Mouse (Mus musculus) hindbrain, embryonic 11.5 days (tissue): ENCODE measurements at regions not wholly inside any gene's neighbourhood (a gene's known extent, or its start where the extent isn't known, plus 50 kb on each side); places are given as distances from the start of the nearest gene placed in this dataset.

ENCODE experiments used
- ATAC-seq: fragments of 200-750 bp; cut with Nextera tagmentation; 2 replicates; pipeline ENCODE4 v1.8.0; 2017; ENCODE audit warnings: mild to moderate bottlenecking, moderate TSS enrichment, moderate library complexity; ENCODE audit not compliant: low FRiP score
- DNase-seq: peaks from one replicate; pipeline ENCODE4 v3.0.0-alpha.2; 2015; ENCODE audit warnings: low spot score
- H3K27ac ChIP-seq: fragments of 300-500 bp; sonication (generic); 2 replicates; pipeline ENCODE4 v1.5.1; 2014; ENCODE audit warnings: mild to moderate bottlenecking, low read depth, low read length
- H3K27me3 ChIP-seq: fragments of 300-500 bp; sonication (generic); 2 replicates; pipeline ENCODE4 v1.6.1; 2014; ENCODE audit warnings: mild to moderate bottlenecking, low read length, moderate library complexity, mixed read lengths; ENCODE audit not compliant: control insufficient read depth, insufficient read depth
- H3K36me3 ChIP-seq: fragments of 300-500 bp; sonication (generic); 2 replicates; pipeline ENCODE4 v1.6.1; 2014; ENCODE audit warnings: mild to moderate bottlenecking, low read length, moderate library complexity, mixed read lengths; ENCODE audit not compliant: control insufficient read depth, insufficient read depth
- H3K4me1 ChIP-seq: fragments of 300-500 bp; sonication (generic); replicated peaks from 2 replicates; pipeline ENCODE4 v1.6.1; 2014; ENCODE audit warnings: low read length, mixed read lengths; ENCODE audit not compliant: control insufficient read depth, insufficient read depth
- H3K4me2 ChIP-seq: fragments of 300-500 bp; sonication (generic); replicated peaks from 2 replicates; pipeline ENCODE4 v1.6.1; 2014; ENCODE audit warnings: mild to moderate bottlenecking, low read depth, low read length
- H3K4me3 ChIP-seq: fragments of 300-500 bp; sonication (generic); 2 replicates; pipeline ENCODE4 v1.5.1; 2014; ENCODE audit warnings: low read depth, low read length
- H3K9ac ChIP-seq: fragments of 300-500 bp; sonication (generic); 2 replicates; pipeline ENCODE4 v1.6.1; 2014; ENCODE audit warnings: low read depth, low read length
- H3K9me3 ChIP-seq: fragments of 300-500 bp; sonication (generic); 2 replicates; pipeline ENCODE4 v1.6.1; 2016; ENCODE audit warnings: low read length; ENCODE audit not compliant: control insufficient read depth
- WGBS: fragments of 180-500 bp; shearing (Covaris S2); extraction: QIAGEN DNeasy Blood & Tissue Kit; methylation state at CpG from one replicate; pipeline ENCODE4 v1.1.7; 2014; 5-methylcytosine and 5-hydroxymethylcytosine counted together

GRCm38 (mm10) chr5:126335553-126336520 is 804.3 kb downstream of the Tmem132b start:
- Histone ChIP-seq H3K4me3 (no peak overlapping the region), H3K36me3 (no peaks in the 10 kb centered on the region), H3K4me2 (no peak overlapping the region), H3K9ac (no peak overlapping the region), H3K9me3 (no peaks in the 10 kb centered on the region), H3K27me3 (no peaks in the 10 kb centered on the region), H3K4me1 (no peaks in the 10 kb centered on the region), H3K27ac (no peak overlapping the region)
- WGBS: 51% methylated on average over 6 of the region's 6 CpGs
- ATAC-seq (no peak), DNase-seq (peak; percentile 19)

- H3K36me3 ChIP-seq: no peaks in the 10 kb centered on the region
- H3K4me1 ChIP-seq: no peaks in the 10 kb centered on the region
- H3K9ac ChIP-seq: no peak overlapping the region
- H3K9me3 ChIP-seq: no peaks in the 10 kb centered on the region
- ATAC-seq: no peak
- no peak overlapping the region for H3K4me2 ChIP-seq
- H3K27ac ChIP-seq: no peak overlapping the region
- WGBS: 77% methylated on average over 1 of the region's 1 CpGs
- no peak overlapping the region for H3K4me3 ChIP-seq
- no peak for DNase-seq
- H3K27me3 ChIP-seq: no peaks in the 10 kb centered on the region
These were observed 806.3 kb downstream of the Tmem132b start for GRCm38 (mm10) chr5:126337884-126338283.

- no peak for DNase-seq
- Histone ChIP-seq H3K36me3 (no peaks in the 10 kb centered on the region), H3K9ac (no peak overlapping the region), H3K4me3 (no peak overlapping the region), H3K27me3 (no peaks in the 10 kb centered on the region), H3K27ac (no peak overlapping the region), H3K4me1 (no peaks in the 10 kb centered on the region), H3K9me3 (no peaks in the 10 kb centered on the region), H3K4me2 (no peak overlapping the region)
- WGBS: 90% methylated on average over 9 of the region's 9 CpGs
- ATAC-seq: no peak
These were observed 812.0 kb downstream of the Tmem132b start for GRCm38 (mm10) chr5:126343570-126343969.

- WGBS: 88% methylated on average over 2 of the region's 2 CpGs
- H3K4me1 ChIP-seq: no peaks in the 10 kb centered on the region
- no peak for ATAC-seq
- H3K27ac ChIP-seq: no peak overlapping the region
- H3K9me3 ChIP-seq: no peaks in the 10 kb centered on the region
- DNase-seq: no peak
- H3K4me3 ChIP-seq: no peak overlapping the region
- no peaks in the 10 kb centered on the region for H3K27me3 ChIP-seq
- H3K36me3 ChIP-seq: no peaks in the 10 kb centered on the region
- H3K4me2 ChIP-seq: no peak overlapping the region
- H3K9ac ChIP-seq: no peak overlapping the region
These were observed 819.4 kb downstream of the Tmem132b start for GRCm38 (mm10) chr5:126350936-126351335.

- Histone ChIP-seq H3K4me2 (no peak overlapping the region), H3K36me3 (no peaks in the 10 kb centered on the region), H3K4me3 (no peak overlapping the region), H3K9ac (no peak overlapping the region), H3K27me3 (no peaks in the 10 kb centered on the region), H3K27ac (no peak overlapping the region), H3K4me1 (no peaks in the 10 kb centered on the region), H3K9me3 (no peaks in the 10 kb centered on the region)
- 87% methylated on average over 2 of the region's 2 CpGs for WGBS
- DNase-seq (no peak), ATAC-seq (no peak)
These were observed 837.9 kb downstream of the Tmem132b start for GRCm38 (mm10) chr5:126369436-126369835.

GRCm38 (mm10) chr5:126392306-126392705 is 849.3 kb upstream of the Tmem132c start:
- WGBS: 46% methylated on average over 1 of the region's 1 CpGs
- Histone ChIP-seq H3K4me3 (no peak overlapping the region), H3K27me3 (no peaks in the 10 kb centered on the region), H3K4me2 (no peak overlapping the region), H3K9ac (no peak overlapping the region), H3K4me1 (no peaks in the 10 kb centered on the region), H3K9me3 (no peaks in the 10 kb centered on the region), H3K36me3 (no peaks in the 10 kb centered on the region), H3K27ac (no peak overlapping the region)
- ATAC-seq (no peak), DNase-seq (no peak)

- Histone ChIP-seq H3K27me3 (no peaks in the 10 kb centered on the region), H3K4me3 (no peak overlapping the region), H3K9ac (no peak overlapping the region), H3K9me3 (no peaks in the 10 kb centered on the region), H3K36me3 (no peaks in the 10 kb centered on the region), H3K4me2 (no peak overlapping the region), H3K4me1 (no peaks in the 10 kb centered on the region), H3K27ac (no peak overlapping the region)
- no peak for ATAC-seq
- 48% methylated on average over 8 of the region's 8 CpGs for WGBS
- peak; percentile 5 for DNase-seq
These were observed 846.3 kb upstream of the Tmem132c start for GRCm38 (mm10) chr5:126395331-126395730.

- ATAC-seq: no peak
These were observed 809.9 kb upstream of the Tmem132c start for GRCm38 (mm10) chr5:126431748-126432147.

GRCm38 (mm10) chr5:126438696-126439095 is 802.9 kb upstream of the Tmem132c start:
- no peak overlapping the region for H3K9ac ChIP-seq
- 80% methylated on average over 1 of the region's 1 CpGs for WGBS
- H3K9me3 ChIP-seq: no peaks in the 10 kb centered on the region
- no peak overlapping the region for H3K4me3 ChIP-seq
- H3K4me2 ChIP-seq: no peak overlapping the region
- H3K4me1 ChIP-seq: no peaks in the 10 kb centered on the region
- H3K36me3 ChIP-seq: no peaks in the 10 kb centered on the region
- no peaks in the 10 kb centered on the region for H3K27me3 ChIP-seq
- DNase-seq: no peak
- no peak for ATAC-seq
- no peak overlapping the region for H3K27ac ChIP-seq

More at GRCm38 (mm10) chr5:126431748-126432147, 809.9 kb upstream of the Tmem132c start:
- no peak overlapping the region for H3K4me3 ChIP-seq
- H3K9ac ChIP-seq: no peak overlapping the region
- H3K9me3 ChIP-seq: no peaks in the 10 kb centered on the region
- DNase-seq: peak; percentile 8
- H3K27me3 ChIP-seq: no peaks in the 10 kb centered on the region
- no peak overlapping the region for H3K27ac ChIP-seq
- WGBS: 84% methylated on average over 1 of the region's 1 CpGs
- H3K36me3 ChIP-seq: no peaks in the 10 kb centered on the region
- H3K4me1 ChIP-seq: no peaks in the 10 kb centered on the region
- no peak overlapping the region for H3K4me2 ChIP-seq
